Mouse (Mus musculus): ENCODE results near the gene Kcnj15.

- TF ChIP-seq POLR2A (IDR thresholded peaks at IDR 0.05; ENCODE audit: borderline replicate concordance, control insufficient read depth, low read depth, low read length) = no peak
- TF ChIP-seq CTCF (IDR thresholded peaks at IDR 0.05; ENCODE audit: control insufficient read depth, insufficient read depth, low read length) = no peak
These were observed 33.9 kb upstream of the Kcnj15 start for GRCm38 (mm10) chr16:95223435-95223834.

All from bone marrow, adult 2 months (tissue).